In the genomic region with DNA sequence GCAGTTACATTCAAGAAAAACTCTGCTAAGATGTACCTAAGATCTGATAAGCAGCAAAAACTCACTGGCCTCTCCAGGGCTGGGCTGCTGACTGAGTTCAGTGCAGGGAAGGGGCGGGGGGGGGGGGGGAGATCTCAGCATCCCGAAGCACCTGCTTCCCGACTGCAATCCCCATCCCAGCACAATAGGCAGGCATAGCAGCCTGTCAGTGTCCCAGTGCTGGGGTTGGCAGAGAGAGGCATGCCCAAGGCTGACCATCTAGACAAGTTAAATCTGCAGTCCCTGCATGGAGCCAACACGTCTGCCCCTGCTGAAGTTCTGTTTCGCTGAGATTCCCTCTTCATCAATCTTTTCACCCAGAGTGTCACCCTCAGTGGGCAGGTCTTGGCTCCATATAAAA, we compare ENCODE assay signal across 17 mouse cellular contexts.
DNase-seq lines count a peak whose midpoint lies in the region; ATAC-seq lines count a peak whose summit lies in the region.
"Had no signal": no experiment of that assay in that cellular context is flagged by ENCODE, and none has a peak within 500 bp of the region (broad histone marks: within the 10 kb centered on the region; RNA-seq: fewer than 3 reads in every experiment).

No protein-coding gene starts in this region.

- peak; percentile 17 for DNase-seq in forebrain, embryonic 14.5 days (ENCODE audit: low spot score)
- DNase-seq in retina, postnatal 1 day = peak; percentile 41
- DNase-seq in retina, embryonic 14.5 days (ENCODE audit: low spot score) = no peak
- DNase-seq in limb, embryonic 10.5 days (ENCODE audit: low spot score) = no peak
- DNase-seq in thymus, postnatal 14 days = no peak
- no peak for DNase-seq in urinary bladder, postnatal 36 days (ENCODE audit: low spot score in 2 of 2)
- DNase-seq: adrenal gland, postnatal 14 days; cerebellum, adult 18-20 months; heart, adult 18-20 months; heart, postnatal 4 days; kidney, postnatal 14 days; lung, adult 18-20 months; right cerebral cortex, postnatal 4 days; thymus, postnatal 4 days had no signal

- H3K9me3 ChIP-seq in forebrain, embryonic 14.5 days (replicated peaks; ENCODE audit: control insufficient read depth, low read length) = no peaks in the 10 kb centered on the region
- no peaks in the 10 kb centered on the region for H3K9me3 ChIP-seq in forebrain, embryonic 12.5 days
- H3K9me3 ChIP-seq in limb, embryonic 10.5 days (replicated peaks) = no peaks in the 10 kb centered on the region
- no peaks in the 10 kb centered on the region for H3K9me3 ChIP-seq in kidney, embryonic 14.5 days (ENCODE audit: control insufficient read depth, low read length)

- H3K4me2 ChIP-seq in forebrain, embryonic 14.5 days (ENCODE audit: low read length) = no peak overlapping the region
- no peak overlapping the region for H3K4me2 ChIP-seq in forebrain, embryonic 12.5 days
- no peak overlapping the region for H3K4me2 ChIP-seq in kidney, embryonic 14.5 days (replicated peaks; ENCODE audit: low read depth, low read length)

- peaks cover 6% of the 10 kb centered on the region for H3K4me1 ChIP-seq in forebrain, embryonic 14.5 days (ENCODE audit: control insufficient read depth, insufficient read depth, low read length)
- H3K4me1 ChIP-seq in forebrain, embryonic 12.5 days = peaks cover 13% of the 10 kb centered on the region
- H3K4me1 ChIP-seq in limb, embryonic 10.5 days = peaks cover 37% of the 10 kb centered on the region
- H3K4me1 ChIP-seq in kidney, embryonic 14.5 days (ENCODE audit: control insufficient read depth, insufficient read depth, low read length) = 0 out of 2 replicates have a peak, but pooled peaks cover 2% of the 10 kb centered on the region

- no peaks in the 10 kb centered on the region for H3K36me3 ChIP-seq in forebrain, embryonic 14.5 days (ENCODE audit: control insufficient read depth, insufficient read depth, low read length)
- no peaks in the 10 kb centered on the region for H3K36me3 ChIP-seq in forebrain, embryonic 12.5 days (replicated peaks)
- H3K36me3 ChIP-seq in limb, embryonic 10.5 days = no peaks in the 10 kb centered on the region
- H3K36me3 ChIP-seq in kidney, embryonic 14.5 days (ENCODE audit: control insufficient read depth, insufficient read depth, low read length) = no peaks in the 10 kb centered on the region

- H3K27me3 ChIP-seq in forebrain, embryonic 14.5 days (replicated peaks; ENCODE audit: control insufficient read depth, insufficient read depth, low read length) = no peaks in the 10 kb centered on the region
- H3K27me3 ChIP-seq in forebrain, embryonic 12.5 days = peaks cover 41% of the 10 kb centered on the region
- H3K27me3 ChIP-seq in limb, embryonic 10.5 days (ENCODE audit: low read depth, poor library complexity, severe bottlenecking) = peaks cover 43% of the 10 kb centered on the region
- H3K27me3 ChIP-seq in kidney, embryonic 14.5 days (ENCODE audit: control insufficient read depth, insufficient read depth, low read length) = peaks cover 13% of the 10 kb centered on the region

- ATAC-seq in forebrain, embryonic 14.5 days = peak; percentile 38; the same call in 1 of the 2 replicates
- ATAC-seq in forebrain, embryonic 12.5 days (ENCODE audit: low FRiP score) = no peak
- no peak for ATAC-seq in kidney, embryonic 14.5 days (ENCODE audit: low FRiP score, low TSS enrichment)
- ATAC-seq: intestine, postnatal 0 days had no signal

- WGBS in forebrain, embryonic 14.5 days = 32% methylated on average over 4 of the region's 5 CpGs
- 26% methylated on average over 5 of the region's 5 CpGs for WGBS in forebrain, embryonic 12.5 days
- WGBS in limb, embryonic 10.5 days = 59% methylated on average over 5 of the region's 5 CpGs
- WGBS in kidney, embryonic 14.5 days = 52% methylated on average over 5 of the region's 5 CpGs

- no peak overlapping the region for H3K27ac ChIP-seq in forebrain, embryonic 14.5 days (ENCODE audit: low read depth, low read length)
- no peak overlapping the region; the same call in 1 of the 2 replicates for H3K27ac ChIP-seq in forebrain, embryonic 12.5 days
- peak overlapping the region; percentile 79 for H3K27ac ChIP-seq in limb, embryonic 10.5 days
- no peak overlapping the region for H3K27ac ChIP-seq in kidney, embryonic 14.5 days (ENCODE audit: low read depth, low read length)

- no peak overlapping the region for H3K9ac ChIP-seq in forebrain, embryonic 14.5 days (ENCODE audit: low read length)
- no peak overlapping the region for H3K9ac ChIP-seq in forebrain, embryonic 12.5 days
- no peak overlapping the region for H3K9ac ChIP-seq in kidney, embryonic 14.5 days (ENCODE audit: low read depth, low read length)

- H3K4me3 ChIP-seq in forebrain, embryonic 14.5 days (ENCODE audit: low read depth, low read length) = no peak overlapping the region
- H3K4me3 ChIP-seq in forebrain, embryonic 12.5 days (replicated peaks) = no peak overlapping the region
- no peak overlapping the region for H3K4me3 ChIP-seq in limb, embryonic 10.5 days
- H3K4me3 ChIP-seq in kidney, embryonic 14.5 days (ENCODE audit: low read length) = no peak overlapping the region

Comparison
In these comparisons a context has a peak if more than half of its experiments do, and no peak if none do; other contexts are left out.
1. DNase-seq: peak in forebrain, embryonic 14.5 days (single experiment) and retina, postnatal 1 day (single experiment); none in retina, embryonic 14.5 days (single experiment), limb, embryonic 10.5 days (single experiment), thymus, postnatal 14 days (single experiment) and urinary bladder, postnatal 36 days (0 of 2).